Mouse (Mus musculus) brain, embryonic 14.5 days (tissue): ENCODE data around the gene Mfsd6l. TPM values are rescaled to one million over a fixed set of nuclear protein-coding genes. Genes with fewer than 3 reads are reported as not detected.

Source experiments
- DNase-seq: peaks from one replicate; pipeline ENCODE4 v3.0.0-alpha.2; 2011; ENCODE audit warnings: low read depth
- CTCF ChIP-seq: fragments of 200-500 bp; IDR thresholded peaks from 2 replicates; pipeline ENCODE4 v1.5.1; 2012; ENCODE audit warnings: inconsistent platforms, mild to moderate bottlenecking, moderate library complexity, borderline replicate concordance; ENCODE audit not compliant: insufficient read depth, insufficient read length; ENCODE audit errors: extremely low read depth
- POLR2A ChIP-seq: fragments of 200-500 bp; IDR thresholded peaks from 2 replicates; pipeline ENCODE4 v1.6.1; 2012; ENCODE audit warnings: mild to moderate bottlenecking, inconsistent platforms, borderline replicate concordance; ENCODE audit not compliant: poor library complexity, insufficient read depth, insufficient read length, severe bottlenecking; ENCODE audit errors: extremely low read depth
- polyA plus RNA-seq: library from polyadenylated mRNA; depleted of rRNA; stranded (reverse); fragments of >200 nt; gene quantifications from 2 replicates; pipeline ENCODE4 v1.2.3, GENCODE M21; 2012; rRNA removed

The Mfsd6l gene
- polyA plus RNA-seq: 0.06 and 0.10 TPM in 2 replicates

GRCm38 (mm10) chr11:68555918-68556584, at the start of gene Mfsd6l:
TSS of gene Mfsd6l (plus strand) at chr11:68556186.
- peak; percentile 14; the same call in 1 of the 2 replicates for TF ChIP-seq CTCF
- TF ChIP-seq POLR2A: no peak
- DNase-seq: no peak

- DNase-seq: no peak
- TF ChIP-seq CTCF (no peak), POLR2A (no peak)
These were observed 48.7 kb upstream of the Mfsd6l start for GRCm38 (mm10) chr11:68507246-68507645.

GRCm38 (mm10) chr11:68508619-68509018, 47.4 kb upstream of the Mfsd6l start:
- TF ChIP-seq CTCF (no peak), POLR2A (no peak)
- DNase-seq: no peak

DNA sequence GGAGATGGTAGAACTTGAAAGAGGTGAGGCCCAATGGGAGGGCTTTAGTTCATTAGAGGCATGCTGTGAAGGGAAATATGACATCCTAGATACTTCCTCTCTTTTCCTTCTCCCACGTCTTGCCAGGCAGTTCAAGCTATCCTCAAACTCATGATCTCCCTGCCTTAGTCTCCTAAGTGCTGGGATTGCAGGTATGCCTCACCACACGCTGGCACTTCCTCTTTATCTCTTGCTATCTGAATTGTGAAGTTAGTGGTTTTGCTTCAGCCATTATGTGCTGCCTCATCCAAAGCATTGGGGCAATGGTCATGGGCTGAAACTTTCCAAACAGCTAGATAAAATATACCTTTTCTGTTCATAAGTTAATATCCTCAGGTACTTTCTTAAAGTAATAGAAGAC, 46.8 kb upstream of the Mfsd6l start:
- TF ChIP-seq CTCF (no peak), POLR2A (no peak)
- DNase-seq: no peak

GRCm38 (mm10) chr11:68513969-68514368, 42.0 kb upstream of the Mfsd6l start:
- DNase-seq: no peak
- TF ChIP-seq POLR2A: no peak
- TF ChIP-seq CTCF: no peak

DNA sequence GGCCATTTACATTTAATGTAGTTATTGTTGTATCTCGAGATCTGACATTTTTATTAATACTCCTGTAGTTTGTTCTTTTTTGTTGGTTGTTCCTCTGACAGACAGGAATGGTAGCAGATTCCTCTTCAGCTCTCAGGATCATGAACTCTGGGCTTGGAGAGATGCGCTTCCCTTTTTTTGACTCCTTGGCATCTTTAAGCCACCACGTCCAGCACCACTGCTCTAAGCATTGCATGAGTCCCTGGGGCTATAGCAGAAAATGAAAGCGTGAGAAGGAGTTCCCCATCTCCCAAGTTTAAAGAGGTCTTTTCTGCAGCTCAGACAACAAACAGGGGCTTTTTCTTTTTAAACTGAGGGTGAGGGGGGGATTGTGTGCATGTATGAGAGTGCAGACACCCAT, 36.6 kb upstream of the Mfsd6l start:
- DNase-seq: no peak

GRCm38 (mm10) chr11:68519815-68520214, 36.2 kb upstream of the Mfsd6l start:
- no peak for TF ChIP-seq CTCF
- TF ChIP-seq POLR2A: no peak
- DNase-seq: no peak

More for the DNA sequence above, 36.6 kb upstream of the Mfsd6l start:
- no peak for TF ChIP-seq CTCF
- TF ChIP-seq POLR2A: no peak

DNA sequence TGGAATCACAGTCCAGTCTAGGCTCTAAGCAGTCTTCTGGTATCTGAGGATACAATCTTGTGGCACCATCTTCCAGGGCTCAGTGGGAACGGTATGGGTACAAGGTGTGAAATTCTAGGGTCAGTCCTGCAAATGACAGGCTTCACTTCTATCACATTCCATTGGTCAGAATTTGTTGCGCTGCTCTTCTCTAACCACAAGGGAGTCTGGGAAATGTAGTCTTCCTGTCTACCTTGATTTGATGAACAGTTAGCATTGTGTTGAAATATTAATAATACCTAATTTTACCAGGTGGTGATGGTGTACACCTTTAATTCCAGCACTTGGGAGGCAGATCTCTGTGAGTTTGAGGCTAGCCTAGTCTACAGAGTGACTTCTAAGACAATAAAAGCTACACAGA, 35.5 kb upstream of the Mfsd6l start:
- DNase-seq: no peak
- TF ChIP-seq POLR2A: no peak
- no peak for TF ChIP-seq CTCF

GRCm38 (mm10) chr11:68521352-68521751, 34.6 kb upstream of the Mfsd6l start:
- DNase-seq: no peak
- no peak for TF ChIP-seq CTCF
- no peak for TF ChIP-seq POLR2A

- DNase-seq: no peak
- no peak for TF ChIP-seq CTCF
- TF ChIP-seq POLR2A: no peak
These were observed 29.5 kb upstream of the Mfsd6l start for GRCm38 (mm10) chr11:68526441-68526840.

- DNase-seq: peak; percentile 52
- TF ChIP-seq POLR2A (no peak), CTCF (peak; percentile 42; the same call in 1 of the 2 replicates)
These were observed 24.8 kb upstream of the Mfsd6l start for GRCm38 (mm10) chr11:68531066-68531806.

- no peak for DNase-seq
These were observed 23.9 kb upstream of the Mfsd6l start for GRCm38 (mm10) chr11:68531941-68532535.

More at GRCm38 (mm10) chr11:68531941-68532535, 23.9 kb upstream of the Mfsd6l start:
- TF ChIP-seq CTCF: no peak
- no peak for TF ChIP-seq POLR2A
